Mouse (Mus musculus): Measurements from ENCODE around the gene Slc1a2.

DNA sequence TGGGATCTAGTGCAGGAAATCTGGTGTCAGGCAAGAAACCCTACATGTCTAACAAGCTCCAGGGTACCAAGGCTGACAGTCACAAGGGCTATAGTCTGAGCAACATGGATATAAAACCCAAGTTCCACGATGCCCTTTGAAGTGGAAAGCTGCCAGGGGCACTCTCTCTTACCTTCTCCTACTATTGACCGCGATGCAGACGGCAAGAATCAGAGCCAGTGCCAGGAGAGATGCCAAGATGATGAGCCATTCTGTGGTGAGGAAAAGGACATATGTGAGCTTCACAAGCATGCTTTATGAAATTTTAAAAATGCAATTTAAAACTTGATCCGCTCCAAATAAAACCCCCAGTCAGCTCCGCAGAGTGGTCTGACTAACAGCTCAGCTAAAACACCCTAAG lies 163.6 kb downstream of the Slc1a2 start:
- TF ChIP-seq CTCF (IDR thresholded peaks at IDR 0.05; ENCODE audit: low read depth, low read length) (no peak), POLR2A (IDR thresholded peaks at IDR 0.05; ENCODE audit: extremely low read depth, insufficient read depth, low read length) (no peak)

Measured in liver, adult 2 months (tissue).